Mouse (Mus musculus): ENCODE data around the gene Cacna2d2. TPM values are rescaled to one million over a fixed set of nuclear protein-coding genes. Genes with fewer than 3 reads are reported as not detected.

The Cacna2d2 gene
- polyA plus RNA-seq, 2 experiments = 0.29 to 9.3 TPM

DNA sequence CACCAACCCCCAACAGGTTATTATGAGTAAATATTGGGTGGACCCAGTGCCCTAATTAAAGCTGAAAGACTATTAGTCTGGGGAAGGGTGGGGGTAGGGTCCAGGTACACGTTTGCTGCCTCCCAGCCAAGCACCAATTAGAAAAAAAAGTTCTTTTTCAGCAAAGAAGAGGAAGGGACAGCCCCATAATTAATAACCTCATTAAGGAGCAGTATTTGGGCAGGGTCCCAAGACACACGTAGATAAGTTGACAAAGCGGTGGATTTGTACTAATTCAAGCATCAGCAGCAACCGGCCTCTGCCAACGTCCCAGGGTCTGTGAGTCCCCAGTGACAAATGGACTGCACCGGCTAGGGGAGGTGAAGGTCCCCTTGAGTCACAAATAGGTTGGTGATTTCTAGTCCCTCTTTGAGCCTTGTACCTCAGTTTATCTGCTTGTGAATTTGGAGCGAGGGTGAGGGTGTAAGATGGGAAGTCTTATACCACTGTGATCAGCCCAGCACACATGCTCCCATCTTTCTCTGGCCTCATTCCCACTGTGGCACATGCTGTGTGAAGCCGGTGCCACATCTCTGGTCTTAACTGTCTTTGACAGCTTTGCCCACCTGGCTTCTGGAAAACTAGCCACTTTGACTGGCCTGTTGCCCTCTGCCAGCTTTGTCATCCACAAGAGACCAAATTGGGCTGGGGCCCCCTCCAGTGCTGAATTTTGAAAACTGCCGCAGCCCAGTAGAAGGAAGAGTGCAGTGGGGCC is 20.3 kb downstream of the Cacna2d2 start:
- ATAC-seq (ENCODE audit: low FRiP score, low read depth) (no peak), DNase-seq (ENCODE audit: low spot score) (no peak)
- Histone ChIP-seq H3K4me2 (replicated peaks; ENCODE audit: low read depth, low read length, severe bottlenecking) (no peak overlapping the region), H3K27me3 (ENCODE audit: control insufficient read depth, insufficient read depth, low read length) (peaks cover 3% of the 10 kb centered on the region; the same call in 1 of the 2 replicates), H3K9ac (ENCODE audit: low read depth, low read length, severe bottlenecking) (no peak overlapping the region), H3K4me3 (replicated peaks; ENCODE audit: low read length) (no peak overlapping the region), H3K4me1 (ENCODE audit: control insufficient read depth, insufficient read depth, low read length) (no peaks in the 10 kb centered on the region), H3K9me3 (ENCODE audit: control insufficient read depth, low read length) (no peaks in the 10 kb centered on the region), H3K27ac (replicated peaks; ENCODE audit: low read depth, low read length) (no peak overlapping the region), H3K36me3 (ENCODE audit: control insufficient read depth, insufficient read depth, low read length) (no peaks in the 10 kb centered on the region)
- WGBS = 67% methylated on average over 9 of the region's 9 CpGs
- no peak for TF ChIP-seq POLR2A (IDR thresholded peaks at IDR 0.05; ENCODE audit: borderline replicate concordance, extremely low read depth, insufficient read depth, insufficient read length)

DNA sequence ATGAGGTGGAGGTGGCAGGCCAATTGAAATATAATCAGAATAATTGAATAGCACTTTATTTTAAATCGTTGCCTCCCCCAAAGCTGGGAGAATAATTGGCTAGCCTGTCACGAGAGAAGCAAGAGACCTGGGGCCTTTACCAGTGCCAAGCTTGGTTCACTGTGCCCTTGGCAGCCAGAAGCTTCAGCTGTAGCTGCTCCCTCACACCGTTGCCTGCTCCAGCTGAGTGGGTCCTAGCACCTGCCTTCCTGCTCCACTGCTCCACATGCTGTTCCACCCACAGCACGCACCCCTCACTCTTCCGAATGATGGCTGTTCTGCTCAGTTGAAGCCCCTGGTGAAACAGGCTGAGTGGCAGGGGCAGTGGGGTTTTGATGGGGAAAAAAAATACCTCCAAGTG is 21.5 kb downstream of the Cacna2d2 start:
- Histone ChIP-seq H3K4me1 (ENCODE audit: control insufficient read depth, insufficient read depth, low read length) (no peaks in the 10 kb centered on the region), H3K9me3 (ENCODE audit: control insufficient read depth, low read length) (no peaks in the 10 kb centered on the region), H3K4me3 (replicated peaks; ENCODE audit: low read length) (no peak overlapping the region), H3K9ac (ENCODE audit: low read depth, low read length, severe bottlenecking) (no peak overlapping the region), H3K36me3 (ENCODE audit: control insufficient read depth, insufficient read depth, low read length) (no peaks in the 10 kb centered on the region), H3K27me3 (ENCODE audit: control insufficient read depth, insufficient read depth, low read length) (peaks cover 3% of the 10 kb centered on the region; the same call in 1 of the 2 replicates), H3K4me2 (replicated peaks; ENCODE audit: low read depth, low read length, severe bottlenecking) (no peak overlapping the region), H3K27ac (replicated peaks; ENCODE audit: low read depth, low read length) (no peak overlapping the region)
- ATAC-seq (ENCODE audit: low FRiP score, low read depth) = no peak
- DNase-seq (ENCODE audit: low spot score) = no peak
- 77% methylated on average over 5 of the region's 5 CpGs for WGBS
- TF ChIP-seq POLR2A (IDR thresholded peaks at IDR 0.05; ENCODE audit: borderline replicate concordance, extremely low read depth, insufficient read depth, insufficient read length) = no peak

DNA sequence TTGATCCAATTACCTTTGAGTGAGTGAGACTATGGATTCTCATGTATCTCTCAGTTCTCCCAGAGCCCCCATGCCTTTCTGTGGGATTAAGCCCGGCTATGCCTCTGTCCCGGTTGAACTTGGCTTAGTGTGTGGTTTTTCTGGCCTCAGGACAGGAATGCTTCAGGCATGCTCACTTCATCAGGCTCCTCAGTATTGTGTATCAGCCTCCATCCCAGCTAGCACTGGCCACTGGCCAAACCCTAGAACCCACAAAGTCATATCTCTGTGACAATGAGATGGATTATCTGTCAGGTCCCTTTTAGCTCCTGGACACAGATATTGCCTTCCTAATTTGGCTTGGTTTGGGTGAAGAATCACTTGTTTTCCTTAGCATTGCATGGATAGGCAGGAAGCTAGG is 23.5 kb downstream of the Cacna2d2 start:
- Histone ChIP-seq H3K4me1 (ENCODE audit: control insufficient read depth, insufficient read depth, low read length) (no peaks in the 10 kb centered on the region), H3K4me3 (replicated peaks; ENCODE audit: low read length) (no peak overlapping the region), H3K27ac (replicated peaks; ENCODE audit: low read depth, low read length) (no peak overlapping the region), H3K4me2 (replicated peaks; ENCODE audit: low read depth, low read length, severe bottlenecking) (no peak overlapping the region), H3K27me3 (ENCODE audit: control insufficient read depth, insufficient read depth, low read length) (peaks cover 3% of the 10 kb centered on the region; the same call in 1 of the 2 replicates), H3K9ac (ENCODE audit: low read depth, low read length, severe bottlenecking) (no peak overlapping the region), H3K36me3 (ENCODE audit: control insufficient read depth, insufficient read depth, low read length) (no peaks in the 10 kb centered on the region), H3K9me3 (ENCODE audit: control insufficient read depth, low read length) (no peaks in the 10 kb centered on the region)
- no peak for TF ChIP-seq POLR2A (IDR thresholded peaks at IDR 0.05; ENCODE audit: borderline replicate concordance, extremely low read depth, insufficient read depth, insufficient read length)
- ATAC-seq (ENCODE audit: low FRiP score, low read depth) = no peak
- no peak for DNase-seq (ENCODE audit: low spot score)
- WGBS = 45% methylated on average over 2 of the region's 2 CpGs

DNA sequence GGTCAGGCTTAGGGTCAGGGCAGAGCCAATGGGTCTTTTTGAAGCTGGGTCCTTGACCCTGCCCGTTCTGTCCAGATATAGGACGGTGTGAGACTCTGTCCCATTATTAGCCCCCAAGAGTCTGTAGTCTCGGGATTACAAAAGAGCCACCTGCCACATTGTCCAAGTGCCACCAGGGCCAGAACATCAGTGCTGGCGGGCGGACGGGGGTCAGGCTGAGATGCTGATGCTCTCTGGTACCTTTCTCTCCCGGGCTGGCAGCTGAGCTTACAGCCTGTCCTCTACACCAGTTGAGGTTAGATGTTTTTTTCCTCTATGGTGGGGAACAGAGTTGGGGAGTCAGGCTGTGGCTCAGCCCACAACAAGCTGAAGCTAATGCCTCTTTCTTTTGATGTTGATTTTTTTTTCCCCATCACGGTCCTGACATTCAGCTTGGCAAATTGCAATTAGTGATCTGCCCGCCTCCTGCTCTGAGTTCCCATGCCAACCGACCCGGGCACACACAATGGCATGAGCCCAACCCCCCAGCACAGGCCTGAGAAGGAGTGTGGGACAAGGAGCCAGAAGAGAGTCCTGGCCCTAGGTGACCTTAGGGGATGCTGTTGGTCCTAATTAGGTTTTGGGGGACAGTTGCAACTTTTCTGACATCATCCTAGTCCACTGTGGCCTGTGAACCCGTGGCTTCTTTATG is 25.2 kb downstream of the Cacna2d2 start:
- H3K9ac ChIP-seq (ENCODE audit: low read depth, low read length, severe bottlenecking) = no peak overlapping the region
- 78% methylated on average over 12 of the region's 12 CpGs for WGBS
- no peaks in the 10 kb centered on the region for H3K36me3 ChIP-seq (ENCODE audit: control insufficient read depth, insufficient read depth, low read length)
- no peak overlapping the region for H3K4me3 ChIP-seq (replicated peaks; ENCODE audit: low read length)
- TF ChIP-seq POLR2A (IDR thresholded peaks at IDR 0.05; ENCODE audit: borderline replicate concordance, extremely low read depth, insufficient read depth, insufficient read length) = no peak
- H3K27ac ChIP-seq (replicated peaks; ENCODE audit: low read depth, low read length) = no peak overlapping the region
- DNase-seq (ENCODE audit: low spot score) (no peak), ATAC-seq (ENCODE audit: low FRiP score, low read depth) (no peak)
- no peaks in the 10 kb centered on the region for H3K4me1 ChIP-seq (ENCODE audit: control insufficient read depth, insufficient read depth, low read length)
- peaks cover 3% of the 10 kb centered on the region; the same call in 1 of the 2 replicates for H3K27me3 ChIP-seq (ENCODE audit: control insufficient read depth, insufficient read depth, low read length)
- no peak overlapping the region for H3K4me2 ChIP-seq (replicated peaks; ENCODE audit: low read depth, low read length, severe bottlenecking)
- no peaks in the 10 kb centered on the region for H3K9me3 ChIP-seq (ENCODE audit: control insufficient read depth, low read length)

DNA sequence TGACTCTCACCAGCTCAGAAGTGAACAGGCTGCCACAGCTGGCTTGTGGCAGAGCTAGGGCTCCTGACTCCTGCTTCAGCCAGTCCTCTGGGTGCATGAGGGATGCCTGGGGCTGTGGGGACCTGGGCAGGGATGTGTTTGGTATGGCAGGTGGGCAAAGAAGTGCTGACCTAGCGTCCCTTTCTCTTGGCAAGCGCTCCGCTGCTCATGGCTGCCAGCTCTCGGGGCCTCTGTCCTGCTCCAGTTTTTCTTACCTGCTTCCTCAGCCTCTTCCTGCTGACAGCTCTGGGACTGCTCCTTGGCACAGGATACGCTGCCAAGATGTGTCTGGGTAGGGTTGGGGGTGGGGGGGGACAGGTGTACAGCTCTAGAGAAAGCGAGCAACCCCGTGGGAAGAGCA is 28.5 kb downstream of the Cacna2d2 start:
- Histone ChIP-seq H3K9ac (ENCODE audit: low read depth, low read length, severe bottlenecking) (no peak overlapping the region), H3K27ac (replicated peaks; ENCODE audit: low read depth, low read length) (no peak overlapping the region), H3K4me1 (ENCODE audit: control insufficient read depth, insufficient read depth, low read length) (no peaks in the 10 kb centered on the region), H3K4me3 (replicated peaks; ENCODE audit: low read length) (no peak overlapping the region), H3K9me3 (ENCODE audit: control insufficient read depth, low read length) (no peaks in the 10 kb centered on the region), H3K27me3 (ENCODE audit: control insufficient read depth, insufficient read depth, low read length) (no peaks in the 10 kb centered on the region), H3K4me2 (replicated peaks; ENCODE audit: low read depth, low read length, severe bottlenecking) (no peak overlapping the region), H3K36me3 (ENCODE audit: control insufficient read depth, insufficient read depth, low read length) (no peaks in the 10 kb centered on the region)
- 73% methylated on average over 7 of the region's 7 CpGs for WGBS
- no peak for DNase-seq (ENCODE audit: low spot score)
- no peak for ATAC-seq (ENCODE audit: low FRiP score, low read depth)
- TF ChIP-seq POLR2A (IDR thresholded peaks at IDR 0.05; ENCODE audit: borderline replicate concordance, extremely low read depth, insufficient read depth, insufficient read length) = no peak

All from limb, embryonic 14.5 days (tissue).